Mouse (Mus musculus) hindlimb bud, embryonic 11.5 days (tissue): ENCODE measurements around the gene D430041D05Rik.
A peak's percentile ranks its signal among the peaks of the same experiment; 100 is the strongest.
"Not testable (repeated sequence)": the region's sequence is repeated elsewhere in the genome, so short reads cannot be mapped to it uniquely, and the experiment has no call there.

Experiments used
- DNase-seq: peaks from one replicate; pipeline ENCODE4 v3.0.0-alpha.2; 2012; ENCODE audit warnings: low read depth, low spot score; ENCODE audit errors: extremely low spot score

Gene D430041D05Rik

GRCm38 (mm10) chr2:104128803-104129531 is 281.8 kb downstream of the D430041D05Rik start:
- DNase-seq, result no peak

- DNase-seq, result no peak
These were observed 286.7 kb downstream of the D430041D05Rik start for GRCm38 (mm10) chr2:104124071-104124470.

- DNase-seq, result no peak
These were observed 287.3 kb downstream of the D430041D05Rik start for GRCm38 (mm10) chr2:104123540-104123939.

- peak; percentile 56 for DNase-seq
These were observed 288.1 kb downstream of the D430041D05Rik start, which contains the start of gene A930018P22Rik for GRCm38 (mm10) chr2:104122505-104123378. TSS of gene A930018P22Rik (plus strand) at chr2:104122769.

- no peak for DNase-seq
These were observed 288.9 kb downstream of the D430041D05Rik start for GRCm38 (mm10) chr2:104121681-104122504.

- DNase-seq, result no peak
These were observed 290.5 kb downstream of the D430041D05Rik start for GRCm38 (mm10) chr2:104120312-104120711.

- DNase-seq, result no peak
These were observed 291.7 kb downstream of the D430041D05Rik start for GRCm38 (mm10) chr2:104119097-104119496.

GRCm38 (mm10) chr2:104117173-104117572 is 293.6 kb downstream of the D430041D05Rik start:
- DNase-seq, result not testable (repeated sequence)

- DNase-seq, result no peak
These were observed 295.9 kb downstream of the D430041D05Rik start for GRCm38 (mm10) chr2:104114898-104115297.

GRCm38 (mm10) chr2:104113563-104113962 is 297.2 kb downstream of the D430041D05Rik start:
- DNase-seq, result not testable (repeated sequence)

- not testable (repeated sequence) for DNase-seq
These were observed 299.5 kb downstream of the D430041D05Rik start for GRCm38 (mm10) chr2:104111170-104111797.

- no peak for DNase-seq
These were observed 300.8 kb downstream of the D430041D05Rik start for GRCm38 (mm10) chr2:104110031-104110430.

GRCm38 (mm10) chr2:104109528-104109927 is 301.3 kb downstream of the D430041D05Rik start:
- DNase-seq, result no peak

- not testable (repeated sequence) for DNase-seq
These were observed 301.8 kb downstream of the D430041D05Rik start for GRCm38 (mm10) chr2:104109021-104109420.

GRCm38 (mm10) chr2:104104800-104105199 is 306.0 kb downstream of the D430041D05Rik start:
- DNase-seq, result no peak

- DNase-seq, result no peak
These were observed 310.9 kb downstream of the D430041D05Rik start for GRCm38 (mm10) chr2:104099946-104100345.

- DNase-seq, result no peak
These were observed 311.6 kb downstream of the D430041D05Rik start for GRCm38 (mm10) chr2:104099231-104099585.

- DNase-seq, result no peak
These were observed 312.1 kb downstream of the D430041D05Rik start for GRCm38 (mm10) chr2:104098529-104099230.

- not testable (repeated sequence) for DNase-seq
These were observed 313.4 kb downstream of the D430041D05Rik start for GRCm38 (mm10) chr2:104097396-104097795.

- DNase-seq, result not testable (repeated sequence)
These were observed 314.0 kb downstream of the D430041D05Rik start for GRCm38 (mm10) chr2:104096796-104097195.
